Mouse (Mus musculus): ENCODE results near the gene Bcl2l10. TPM values are rescaled to one million over a fixed set of nuclear protein-coding genes. Genes with fewer than 3 reads are reported as not detected.

Bcl2l10 gene
- polyA plus RNA-seq, 1 experiment from 2014 or later: not detected

DNA sequence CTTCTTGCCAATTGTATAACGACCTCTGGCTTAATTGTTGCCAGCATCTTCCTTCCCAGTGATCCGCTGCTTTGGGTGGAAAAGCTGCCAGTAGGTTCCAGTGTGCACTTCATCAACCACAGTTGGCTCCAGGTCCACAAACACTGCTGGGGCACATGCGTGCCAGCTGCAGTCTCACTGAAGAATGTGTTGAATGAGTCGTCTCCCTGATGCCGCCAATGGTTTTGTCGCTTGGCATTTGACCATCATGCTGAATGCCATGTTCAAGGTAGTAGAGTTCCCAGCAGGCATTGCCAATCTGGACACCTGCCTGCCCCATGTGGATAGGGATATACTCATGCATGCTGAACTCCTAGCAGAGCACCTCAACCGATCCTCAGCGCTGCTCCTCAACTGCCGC lies 28.0 kb downstream of the Bcl2l10 start:
- H3K4me1 ChIP-seq (replicated peaks; ENCODE audit: control insufficient read depth, insufficient read depth, low read length): no peaks in the 10 kb centered on the region
- no peaks in the 10 kb centered on the region for H3K36me3 ChIP-seq (ENCODE audit: control insufficient read depth, insufficient read depth, low read length)
- H3K27ac ChIP-seq (ENCODE audit: low read depth, low read length): no peak overlapping the region
- H3K9ac ChIP-seq (ENCODE audit: low read depth, low read length): no peak overlapping the region
- H3K4me3 ChIP-seq (ENCODE audit: low read depth, low read length): no peak overlapping the region
- H3K27me3 ChIP-seq (replicated peaks; ENCODE audit: control insufficient read depth, insufficient read depth, low read length): no peaks in the 10 kb centered on the region
- no peaks in the 10 kb centered on the region for H3K9me3 ChIP-seq (ENCODE audit: control insufficient read depth, low read length)
- WGBS: 92% methylated on average over 9 of the region's 9 CpGs
- DNase-seq (ENCODE audit: low spot score) (no peak), ATAC-seq (replicated peaks; ENCODE audit: low FRiP score) (no peak)
- H3K4me2 ChIP-seq: no peak overlapping the region

DNA sequence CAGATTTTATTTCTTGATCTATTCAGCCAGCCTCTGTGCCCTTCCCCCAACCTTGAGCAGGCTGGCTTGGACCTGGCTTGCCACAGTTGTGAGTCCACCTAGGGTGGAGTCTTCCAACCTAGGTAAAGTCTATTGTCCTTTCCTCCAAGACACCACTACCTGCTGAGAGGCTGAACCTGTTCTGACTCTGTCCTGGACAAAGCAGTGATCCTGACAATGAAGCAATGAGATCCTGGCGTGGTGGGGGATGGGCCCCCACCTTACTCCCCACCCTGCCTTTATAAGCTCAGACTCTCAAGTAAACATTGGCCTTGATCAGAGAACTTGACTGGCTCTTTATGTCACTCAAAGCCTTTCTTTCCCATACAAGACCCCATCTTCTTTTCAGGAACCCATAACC lies 28.9 kb downstream of the Bcl2l10 start:
- 55% methylated on average over 1 of the region's 1 CpGs for WGBS
- Histone ChIP-seq H3K9ac (ENCODE audit: low read depth, low read length) (no peak overlapping the region), H3K4me1 (replicated peaks; ENCODE audit: control insufficient read depth, insufficient read depth, low read length) (no peaks in the 10 kb centered on the region), H3K27me3 (replicated peaks; ENCODE audit: control insufficient read depth, insufficient read depth, low read length) (no peaks in the 10 kb centered on the region), H3K36me3 (ENCODE audit: control insufficient read depth, insufficient read depth, low read length) (no peaks in the 10 kb centered on the region), H3K9me3 (ENCODE audit: control insufficient read depth, low read length) (no peaks in the 10 kb centered on the region), H3K4me2 (no peak overlapping the region), H3K27ac (ENCODE audit: low read depth, low read length) (no peak overlapping the region), H3K4me3 (ENCODE audit: low read depth, low read length) (no peak overlapping the region)
- DNase-seq (ENCODE audit: low spot score): no peak
- no peak for ATAC-seq (replicated peaks; ENCODE audit: low FRiP score)

DNA sequence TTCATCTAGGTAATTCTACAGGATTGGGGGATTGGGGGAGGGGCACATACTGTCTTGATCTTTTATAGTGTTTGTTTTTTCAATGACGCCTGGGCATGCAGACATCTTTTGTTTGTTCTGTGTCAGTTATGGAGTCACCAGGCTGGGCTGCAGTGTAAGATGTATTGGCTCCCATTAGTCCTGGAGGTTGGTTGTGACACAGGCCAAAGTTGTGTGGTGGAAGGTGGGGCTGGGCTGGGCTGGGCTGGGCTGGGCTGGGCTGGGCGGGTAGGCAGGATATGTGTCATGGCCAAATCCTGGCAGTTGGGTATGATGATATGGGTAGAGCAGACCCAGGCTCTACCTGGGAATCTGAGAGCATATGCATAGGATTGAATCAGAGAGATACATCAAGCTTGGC lies 31.2 kb downstream of the Bcl2l10 start:
- Histone ChIP-seq H3K9ac (ENCODE audit: low read depth, low read length) (no peak overlapping the region), H3K4me3 (ENCODE audit: low read depth, low read length) (no peak overlapping the region), H3K27ac (ENCODE audit: low read depth, low read length) (no peak overlapping the region), H3K27me3 (replicated peaks; ENCODE audit: control insufficient read depth, insufficient read depth, low read length) (no peaks in the 10 kb centered on the region), H3K36me3 (ENCODE audit: control insufficient read depth, insufficient read depth, low read length) (no peaks in the 10 kb centered on the region), H3K9me3 (ENCODE audit: control insufficient read depth, low read length) (no peaks in the 10 kb centered on the region), H3K4me1 (replicated peaks; ENCODE audit: control insufficient read depth, insufficient read depth, low read length) (no peaks in the 10 kb centered on the region), H3K4me2 (no peak overlapping the region)
- WGBS: 80% methylated on average over 2 of the region's 2 CpGs
- no peak for ATAC-seq (replicated peaks; ENCODE audit: low FRiP score)
- no peak for DNase-seq (ENCODE audit: low spot score)

DNA sequence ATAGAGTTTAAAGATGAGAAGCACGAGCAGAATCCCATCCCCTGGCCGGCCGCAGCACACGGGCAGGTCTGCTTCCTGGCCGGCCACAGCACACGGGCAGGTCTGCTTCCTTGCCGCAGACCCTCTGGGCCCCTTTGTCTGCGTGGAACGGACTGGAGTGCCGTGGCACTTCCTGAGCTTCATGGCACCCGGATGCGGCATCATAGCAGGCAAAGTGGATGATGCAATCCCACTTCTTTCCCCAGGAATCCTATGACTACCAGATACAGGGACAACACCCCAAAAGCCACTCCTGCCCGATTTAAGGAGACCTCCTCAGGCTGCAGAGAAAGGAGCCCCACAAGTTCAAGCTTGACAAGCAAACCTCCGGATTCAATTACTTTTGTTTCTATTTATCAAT lies 35.3 kb downstream of the Bcl2l10 start:
- Histone ChIP-seq H3K9me3 (ENCODE audit: control insufficient read depth, low read length) (no peaks in the 10 kb centered on the region), H3K9ac (ENCODE audit: low read depth, low read length) (no peak overlapping the region), H3K27ac (ENCODE audit: low read depth, low read length) (no peak overlapping the region), H3K27me3 (replicated peaks; ENCODE audit: control insufficient read depth, insufficient read depth, low read length) (no peaks in the 10 kb centered on the region), H3K4me1 (replicated peaks; ENCODE audit: control insufficient read depth, insufficient read depth, low read length) (no peaks in the 10 kb centered on the region), H3K36me3 (ENCODE audit: control insufficient read depth, insufficient read depth, low read length) (no peaks in the 10 kb centered on the region; the same call in 1 of the 2 replicates), H3K4me2 (no peak overlapping the region), H3K4me3 (ENCODE audit: low read depth, low read length) (no peak overlapping the region)
- ATAC-seq (replicated peaks; ENCODE audit: low FRiP score): no peak
- DNase-seq (ENCODE audit: low spot score): no peak
- 87% methylated on average over 14 of the region's 14 CpGs for WGBS

DNA sequence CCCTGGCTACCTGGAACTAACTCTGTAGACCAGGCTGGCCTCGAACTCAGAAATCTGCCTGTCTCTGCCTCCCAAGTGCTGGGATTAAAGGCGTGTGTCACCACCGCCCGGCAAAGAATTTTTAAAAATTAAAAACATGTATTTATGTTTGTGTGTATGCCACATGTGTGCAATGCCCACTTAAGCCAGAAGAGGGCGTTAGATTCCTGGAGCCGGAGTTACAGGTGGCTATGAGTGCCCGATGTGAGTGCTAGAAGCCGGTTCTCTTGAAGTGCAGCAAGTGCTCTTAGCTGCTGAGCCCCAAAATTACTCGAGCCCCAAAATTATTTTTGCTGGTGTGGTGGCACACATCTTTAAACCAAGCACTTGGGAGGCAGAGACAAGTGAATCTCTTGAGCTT lies 36.2 kb downstream of the Bcl2l10 start:
- no peaks in the 10 kb centered on the region for H3K9me3 ChIP-seq (ENCODE audit: control insufficient read depth, low read length)
- H3K36me3 ChIP-seq (ENCODE audit: control insufficient read depth, insufficient read depth, low read length): peaks cover 6% of the 10 kb centered on the region
- H3K9ac ChIP-seq (ENCODE audit: low read depth, low read length): no peak overlapping the region
- H3K4me3 ChIP-seq (ENCODE audit: low read depth, low read length): no peak overlapping the region
- no peak overlapping the region for H3K4me2 ChIP-seq
- no peaks in the 10 kb centered on the region for H3K4me1 ChIP-seq (replicated peaks; ENCODE audit: control insufficient read depth, insufficient read depth, low read length)
- ATAC-seq (replicated peaks; ENCODE audit: low FRiP score) (no peak), DNase-seq (ENCODE audit: low spot score) (no peak)
- no peaks in the 10 kb centered on the region for H3K27me3 ChIP-seq (replicated peaks; ENCODE audit: control insufficient read depth, insufficient read depth, low read length)
- no peak overlapping the region for H3K27ac ChIP-seq (ENCODE audit: low read depth, low read length)
- WGBS: 79% methylated on average over 9 of the region's 9 CpGs

DNA sequence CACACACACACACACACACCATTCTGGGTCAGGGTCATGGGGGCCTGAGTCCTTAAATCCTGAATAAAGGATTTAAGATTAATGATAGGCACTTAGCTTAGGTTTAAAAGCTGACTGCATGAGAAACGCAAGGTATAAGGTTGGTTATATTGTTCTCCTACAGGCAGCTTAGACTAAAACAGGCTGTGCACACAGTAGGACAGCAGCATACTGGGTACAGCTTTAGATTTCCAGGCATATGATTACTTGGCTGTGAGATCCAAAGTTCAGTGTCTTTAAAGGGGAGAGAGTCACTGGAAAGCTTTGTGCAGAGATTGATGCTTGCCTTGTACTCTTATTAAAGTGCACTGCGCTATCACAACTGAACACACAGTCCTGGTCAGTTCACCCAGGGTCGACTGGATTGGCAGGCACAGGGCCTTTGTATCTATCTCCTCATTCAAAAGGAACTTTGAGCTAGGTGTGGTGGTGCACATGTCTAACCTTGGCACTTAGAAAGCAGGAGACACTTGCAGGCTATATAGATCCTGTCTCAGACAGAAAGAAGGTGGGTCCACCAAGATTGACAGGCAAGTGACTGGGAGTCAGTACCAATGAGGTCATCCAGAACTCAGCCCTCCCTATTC lies 36.9 kb downstream of the Bcl2l10 start:
- no peak for DNase-seq (ENCODE audit: low spot score)
- Histone ChIP-seq H3K4me2 (no peak overlapping the region), H3K27me3 (replicated peaks; ENCODE audit: control insufficient read depth, insufficient read depth, low read length) (no peaks in the 10 kb centered on the region), H3K27ac (ENCODE audit: low read depth, low read length) (no peak overlapping the region), H3K9me3 (ENCODE audit: control insufficient read depth, low read length) (no peaks in the 10 kb centered on the region), H3K36me3 (ENCODE audit: control insufficient read depth, insufficient read depth, low read length) (peaks cover 11% of the 10 kb centered on the region), H3K4me1 (replicated peaks; ENCODE audit: control insufficient read depth, insufficient read depth, low read length) (no peaks in the 10 kb centered on the region), H3K9ac (ENCODE audit: low read depth, low read length) (no peak overlapping the region), H3K4me3 (ENCODE audit: low read depth, low read length) (no peak overlapping the region)
- WGBS: 85% methylated on average over 3 of the region's 3 CpGs
- no peak for ATAC-seq (replicated peaks; ENCODE audit: low FRiP score)

DNA sequence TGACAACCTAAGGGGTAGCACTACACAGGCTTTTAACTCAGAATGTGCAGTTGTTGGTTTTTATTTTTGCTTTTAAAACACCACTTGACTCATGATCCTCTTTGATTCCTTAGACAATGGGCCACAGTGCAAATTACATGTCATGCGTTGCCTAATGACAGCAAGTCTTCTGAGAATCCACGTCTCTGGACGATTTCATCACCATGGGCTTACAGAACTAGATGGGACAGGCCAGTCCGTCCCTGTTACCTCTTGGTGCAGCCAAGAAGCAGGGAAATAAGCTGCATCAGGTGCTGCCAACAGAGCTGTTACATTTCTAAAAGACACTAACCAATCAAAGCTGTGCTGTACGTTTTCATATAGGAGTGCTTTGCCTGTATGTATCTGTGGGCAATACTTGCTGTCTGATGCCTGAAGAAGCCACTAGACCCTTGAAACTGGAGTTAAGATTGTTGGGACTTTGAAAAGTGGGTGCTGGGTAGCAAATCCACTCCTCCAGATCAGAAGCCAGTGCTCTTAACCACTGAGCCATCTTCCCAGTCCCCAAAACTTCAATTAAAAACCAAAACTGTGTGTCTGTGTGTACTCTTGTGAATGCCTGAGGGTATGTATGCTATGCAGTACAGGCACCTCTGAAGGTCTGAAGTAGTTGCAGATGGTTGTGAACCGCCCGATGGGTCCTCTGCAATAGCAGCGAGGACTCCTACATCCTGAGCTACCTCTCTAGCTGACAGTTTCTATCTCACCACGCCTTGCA lies 37.8 kb downstream of the Bcl2l10 start:
- Histone ChIP-seq H3K9me3 (ENCODE audit: control insufficient read depth, low read length) (no peaks in the 10 kb centered on the region), H3K4me3 (ENCODE audit: low read depth, low read length) (no peak overlapping the region), H3K27ac (ENCODE audit: low read depth, low read length) (no peak overlapping the region), H3K27me3 (replicated peaks; ENCODE audit: control insufficient read depth, insufficient read depth, low read length) (no peaks in the 10 kb centered on the region), H3K4me1 (replicated peaks; ENCODE audit: control insufficient read depth, insufficient read depth, low read length) (no peaks in the 10 kb centered on the region), H3K36me3 (ENCODE audit: control insufficient read depth, insufficient read depth, low read length) (peaks cover 13% of the 10 kb centered on the region), H3K9ac (ENCODE audit: low read depth, low read length) (no peak overlapping the region), H3K4me2 (no peak overlapping the region)
- ATAC-seq (replicated peaks; ENCODE audit: low FRiP score) (no peak), DNase-seq (ENCODE audit: low spot score) (no peak)
- 86% methylated on average over 9 of the region's 9 CpGs for WGBS

DNA sequence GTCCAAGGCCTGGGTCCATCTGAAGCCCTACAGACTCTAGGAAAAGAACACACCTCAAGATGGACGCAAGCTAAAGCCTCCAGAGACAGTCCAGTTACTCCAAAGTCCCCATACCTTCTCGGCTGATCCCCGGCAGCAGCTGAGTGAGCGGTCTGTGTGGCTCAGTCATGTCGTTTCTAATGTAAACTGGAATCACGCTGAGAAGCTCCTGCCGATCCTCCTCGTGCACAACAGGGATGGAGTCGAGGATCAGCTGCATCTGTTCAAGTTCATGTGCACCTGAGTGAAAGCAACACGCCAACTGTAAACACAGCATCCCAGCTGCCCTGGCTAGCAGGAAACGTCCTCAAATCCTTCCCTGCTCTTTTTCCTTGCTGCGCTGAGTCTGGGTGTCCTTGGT lies 45.7 kb downstream of the Bcl2l10 start:
- Histone ChIP-seq H3K36me3 (ENCODE audit: control insufficient read depth, insufficient read depth, low read length) (peaks cover 31% of the 10 kb centered on the region), H3K9me3 (ENCODE audit: control insufficient read depth, low read length) (no peaks in the 10 kb centered on the region), H3K4me2 (no peak overlapping the region), H3K27ac (ENCODE audit: low read depth, low read length) (no peak overlapping the region), H3K27me3 (replicated peaks; ENCODE audit: control insufficient read depth, insufficient read depth, low read length) (no peaks in the 10 kb centered on the region), H3K9ac (ENCODE audit: low read depth, low read length) (no peak overlapping the region), H3K4me3 (ENCODE audit: low read depth, low read length) (no peak overlapping the region), H3K4me1 (replicated peaks; ENCODE audit: control insufficient read depth, insufficient read depth, low read length) (no peaks in the 10 kb centered on the region)
- 89% methylated on average over 12 of the region's 12 CpGs for WGBS
- no peak for DNase-seq (ENCODE audit: low spot score)
- no peak for ATAC-seq (replicated peaks; ENCODE audit: low FRiP score)

DNA sequence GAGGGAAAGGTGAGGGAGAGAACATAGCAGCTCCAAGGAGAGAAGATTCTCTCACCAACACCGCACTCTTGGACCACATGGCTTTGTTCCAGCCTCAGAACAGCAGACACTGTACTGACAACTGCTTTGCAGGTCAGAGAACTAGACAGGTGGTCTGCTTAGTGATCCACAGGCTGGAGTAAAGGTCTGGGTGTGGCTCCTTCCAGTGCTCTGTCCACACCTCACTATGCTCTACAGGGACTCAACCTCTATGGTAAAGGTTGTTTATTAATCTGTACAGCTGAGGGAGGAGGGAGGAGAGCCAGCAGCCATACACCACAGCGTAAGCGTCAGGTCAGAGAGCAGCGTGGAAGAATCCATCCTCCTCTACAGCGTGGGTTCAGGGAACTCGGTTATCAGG lies 48.4 kb downstream of the Bcl2l10 start:
- H3K4me3 ChIP-seq (ENCODE audit: low read depth, low read length): no peak overlapping the region
- 59% methylated on average over 6 of the region's 6 CpGs for WGBS
- H3K4me2 ChIP-seq: no peak overlapping the region
- no peaks in the 10 kb centered on the region for H3K9me3 ChIP-seq (ENCODE audit: control insufficient read depth, low read length)
- peak; percentile 42 for ATAC-seq (replicated peaks; ENCODE audit: low FRiP score)
- H3K4me1 ChIP-seq (replicated peaks; ENCODE audit: control insufficient read depth, insufficient read depth, low read length): peaks cover 3% of the 10 kb centered on the region; the same call in 1 of the 2 replicates
- no peak overlapping the region for H3K9ac ChIP-seq (ENCODE audit: low read depth, low read length)
- no peak for DNase-seq (ENCODE audit: low spot score)
- H3K36me3 ChIP-seq (ENCODE audit: control insufficient read depth, insufficient read depth, low read length): peaks cover 21% of the 10 kb centered on the region
- no peaks in the 10 kb centered on the region for H3K27me3 ChIP-seq (replicated peaks; ENCODE audit: control insufficient read depth, insufficient read depth, low read length)
- no peak overlapping the region for H3K27ac ChIP-seq (ENCODE audit: low read depth, low read length)
